10 mouse cellular contexts compared by ENCODE assay signal in genomic region chr13:63701199-63702175, GRCm38 (mm10).
DNase-seq lines count a peak whose midpoint lies in the region; ATAC-seq and TF ChIP-seq lines count a peak whose summit lies in the region.
"Had no signal": no experiment of that assay in that cellular context is flagged by ENCODE, and none has a peak within 500 bp of the region (broad histone marks: within the 10 kb centered on the region; RNA-seq: fewer than 3 reads in every experiment).

No protein-coding gene starts in this region.

- no peaks in the 10 kb centered on the region for H3K36me3 ChIP-seq in liver, embryonic 11.5 days (ENCODE audit: control insufficient read depth, insufficient read depth, low read length)
- no peaks in the 10 kb centered on the region for H3K36me3 ChIP-seq in limb, embryonic 12.5 days
- H3K36me3 ChIP-seq in small intestine, adult 2 months (ENCODE audit: control insufficient read depth, insufficient read depth, low read length): no peaks in the 10 kb centered on the region

- H3K4me2 ChIP-seq in liver, embryonic 11.5 days: no peak overlapping the region
- H3K4me2 ChIP-seq in limb, embryonic 12.5 days: no peak overlapping the region

- ATAC-seq in liver, embryonic 11.5 days (replicated peaks; ENCODE audit: low FRiP score): no peak
- peak; percentile 15; the same call in 1 of the 2 replicates for ATAC-seq in limb, embryonic 12.5 days (ENCODE audit: insufficient number of reproducible peaks, insufficient read depth, low FRiP score, low TSS enrichment, low read depth)

- no peaks in the 10 kb centered on the region; the same call in 1 of the 2 replicates for H3K4me1 ChIP-seq in liver, embryonic 11.5 days (replicated peaks; ENCODE audit: control insufficient read depth, insufficient read depth, low read length)
- H3K4me1 ChIP-seq in limb, embryonic 12.5 days (replicated peaks): peaks cover 22% of the 10 kb centered on the region
- no peaks in the 10 kb centered on the region; the same call in 1 of the 2 replicates for H3K4me1 ChIP-seq in small intestine, adult 2 months (ENCODE audit: control insufficient read depth, insufficient read depth, insufficient read length, low read length)

- H3K27ac ChIP-seq in liver, embryonic 11.5 days (ENCODE audit: low read depth, low read length): peak overlapping the region; percentile 13; the same call in 1 of the 2 replicates
- peak overlapping the region; percentile 85 for H3K27ac ChIP-seq in limb, embryonic 12.5 days
- peak overlapping the region; percentile 75 for H3K27ac ChIP-seq in small intestine, adult 2 months (ENCODE audit: insufficient read depth, low read depth, low read length)

- TF ChIP-seq CTCF in small intestine, adult 2 months (IDR thresholded peaks at IDR 0.05; ENCODE audit: extremely low read depth, insufficient read length, insufficient replicate concordance, low read depth, low read length): no peak

- no peak for TF ChIP-seq POLR2A in small intestine, adult 2 months (IDR thresholded peaks at IDR 0.05; ENCODE audit: low read depth, low read length)

- H3K27me3 ChIP-seq in liver, embryonic 11.5 days (replicated peaks; ENCODE audit: control insufficient read depth, insufficient read depth, low read length): no peaks in the 10 kb centered on the region
- H3K27me3 ChIP-seq in limb, embryonic 12.5 days: no peaks in the 10 kb centered on the region
- no peaks in the 10 kb centered on the region for H3K27me3 ChIP-seq in small intestine, adult 2 months (ENCODE audit: control insufficient read depth, insufficient read depth, low read length)
- H3K27me3 ChIP-seq: Patski had no signal

- no peak for DNase-seq in liver, embryonic 11.5 days (ENCODE audit: low spot score)
- no peak for DNase-seq in liver
- peak; percentile 44 for DNase-seq in embryo, embryonic 10 days (ENCODE audit: low spot score)
- no peak for DNase-seq in heart, adult 11 months
- no peak for DNase-seq in thymus, adult 18-20 months
- no peak for DNase-seq in right cerebral cortex, adult 18-20 months
- DNase-seq: kidney, postnatal 36 days had no signal

- no peaks in the 10 kb centered on the region for H3K9me3 ChIP-seq in liver, embryonic 11.5 days (ENCODE audit: control insufficient read depth, low read length)
- no peaks in the 10 kb centered on the region for H3K9me3 ChIP-seq in limb, embryonic 12.5 days

- no peak overlapping the region for H3K9ac ChIP-seq in liver, embryonic 11.5 days (ENCODE audit: low read depth, low read length)
- H3K9ac ChIP-seq in limb, embryonic 12.5 days (replicated peaks): no peak overlapping the region

- no peak overlapping the region for H3K4me3 ChIP-seq in liver, embryonic 11.5 days (ENCODE audit: low read depth, low read length)
- no peak overlapping the region for H3K4me3 ChIP-seq in limb, embryonic 12.5 days (replicated peaks)
- no peak overlapping the region for H3K4me3 ChIP-seq in small intestine, adult 2 months (ENCODE audit: low read depth, low read length)

- WGBS in liver, embryonic 11.5 days: 46% methylated on average over 9 of the region's 9 CpGs
- WGBS in limb, embryonic 12.5 days: 29% methylated on average over 9 of the region's 9 CpGs
- WGBS in small intestine, adult 2 months: 62% methylated on average over 9 of the region's 9 CpGs

Comparison
In these comparisons a context has a peak if more than half of its experiments do, and no peak if none do; other contexts are left out.
1. H3K27ac ChIP-seq: peak in every context shown above with its lines; median percentile 85 in limb, embryonic 12.5 days; 75 in small intestine, adult 2 months; 13 in liver, embryonic 11.5 days.